Mouse (Mus musculus) left cerebral cortex, postnatal 10 days (tissue): ENCODE measurements at regions not wholly inside any gene's neighbourhood (a gene's known extent, or its start where the extent isn't known, plus 50 kb on each side); places are given as distances from the start of the nearest gene placed in this dataset.

ENCODE experiments used
- DNase-seq, 2 experiments: peaks; one replicate each; pipeline ENCODE4 v3.0.0; 2021 to 2022; ENCODE audit warnings: low spot score in 2 of 2, mixed read lengths in 1 of 2; ENCODE audit errors: extremely low spot score in 1 of 2
- intact Hi-C: fragments of 180-260 bp; cut with DNase I; formaldehyde crosslinking; loops from one replicate; pipeline ENCODE4 v1.15.1; 2025

DNA sequence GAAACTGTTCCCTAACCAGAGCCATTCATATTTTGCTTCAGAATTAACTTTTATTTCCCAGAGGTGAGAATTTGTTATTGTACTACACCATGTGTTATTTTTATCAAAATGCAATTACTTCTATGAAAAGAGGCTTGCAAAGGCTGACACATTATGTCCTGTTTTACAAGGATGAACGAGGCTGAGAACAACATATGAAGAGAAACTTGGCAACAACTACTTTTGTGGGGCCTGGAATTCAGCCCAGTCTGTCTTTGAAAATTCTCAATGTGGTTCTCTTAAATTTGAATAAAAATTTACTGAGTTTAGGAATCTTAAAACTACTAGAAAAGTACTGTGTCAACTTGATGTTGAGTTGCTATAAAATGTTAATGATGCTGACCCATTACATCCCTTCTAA, 85.6 kb upstream of the Galntl6 start:
- peak in 1 of 2 experiments; percentile 23 for DNase-seq
- intact Hi-C loops, result no loop called here
